Mouse (Mus musculus) liver, postnatal 0 days (tissue): ENCODE results near the gene Acsm5. TPM values are rescaled to one million over a fixed set of nuclear protein-coding genes. Genes with fewer than 3 reads are reported as not detected.

Experiments
- ATAC-seq: fragments of 200-750 bp; cut with Nextera tagmentation; 2 replicates; pipeline ENCODE4 v1.8.0; 2017; ENCODE audit warnings: mild to moderate bottlenecking, moderate library complexity
- DNase-seq: peaks from one replicate; pipeline ENCODE4 v3.0.0-alpha.2; 2016
- H3K27ac ChIP-seq: fragments of 300-500 bp; sonication (generic); 2 replicates; pipeline ENCODE4 v1.5.1; 2014; ENCODE audit warnings: antibody characterized with exemption, moderate library complexity, mild to moderate bottlenecking, low read depth
- H3K27me3 ChIP-seq: fragments of 300-500 bp; sonication (generic); 2 replicates; pipeline ENCODE4 v1.6.1; 2014; ENCODE audit warnings: low read length, control low read depth, mixed read lengths; ENCODE audit not compliant: insufficient read depth
- H3K36me3 ChIP-seq: fragments of 300-500 bp; sonication (generic); replicated peaks from 2 replicates; pipeline ENCODE4 v1.6.1; 2014; ENCODE audit warnings: mild to moderate bottlenecking, control low read depth, low read length, moderate library complexity, mixed read lengths; ENCODE audit not compliant: insufficient read depth
- H3K4me1 ChIP-seq: fragments of 300-500 bp; sonication (generic); 2 replicates; pipeline ENCODE4 v1.6.1; 2014; ENCODE audit warnings: antibody characterized with exemption, mild to moderate bottlenecking, control low read depth; ENCODE audit not compliant: insufficient read depth
- H3K4me2 ChIP-seq: fragments of 300-500 bp; sonication (generic); 2 replicates; pipeline ENCODE4 v1.6.1; 2014; ENCODE audit warnings: low read depth, mild to moderate bottlenecking, low read length, moderate library complexity, mixed read lengths
- H3K4me3 ChIP-seq: fragments of 300-500 bp; sonication (generic); 2 replicates; pipeline ENCODE4 v1.5.1; 2014; ENCODE audit warnings: low read depth, low read length
- H3K9ac ChIP-seq: fragments of 300-500 bp; sonication (generic); replicated peaks from 2 replicates; pipeline ENCODE4 v1.6.1; 2014; ENCODE audit warnings: mild to moderate bottlenecking, moderate library complexity
- H3K9me3 ChIP-seq: fragments of 300-500 bp; sonication (generic); 2 replicates; pipeline ENCODE4 v1.6.1; 2016; ENCODE audit warnings: mild to moderate bottlenecking, control low read depth, low read length, mixed read lengths
- CTCF ChIP-seq: sonication (generic); IDR thresholded peaks from 2 replicates; pipeline ENCODE4 v1.5.1; 2016; ENCODE audit warnings: antibody characterized with exemption, low read depth
- EP300 ChIP-seq: IDR thresholded peaks from 2 replicates; pipeline ENCODE4 v1.6.1; 2016; ENCODE audit warnings: antibody characterized with exemption, low read depth, mild to moderate bottlenecking
- WGBS: fragments of 180-500 bp; shearing (Covaris S2); extraction: QIAGEN DNeasy Blood & Tissue Kit; methylation state at CpG from one replicate; pipeline ENCODE4 v1.1.7; 2014; ENCODE audit not compliant: insufficient replicate concordance; 5-methylcytosine and 5-hydroxymethylcytosine counted together
- polyA plus RNA-seq: library from polyadenylated mRNA; unstranded; fragments of >200 nt; fragmentation: Nextera tagmentation; extraction: Ambion mirVana; gene quantifications from 2 replicates; pipeline ENCODE4 v1.2.1, GENCODE M21; 2015

Gene Acsm5
- polyA plus RNA-seq, 1 experiment from 2014 or later = 2.5 TPM

DNA sequence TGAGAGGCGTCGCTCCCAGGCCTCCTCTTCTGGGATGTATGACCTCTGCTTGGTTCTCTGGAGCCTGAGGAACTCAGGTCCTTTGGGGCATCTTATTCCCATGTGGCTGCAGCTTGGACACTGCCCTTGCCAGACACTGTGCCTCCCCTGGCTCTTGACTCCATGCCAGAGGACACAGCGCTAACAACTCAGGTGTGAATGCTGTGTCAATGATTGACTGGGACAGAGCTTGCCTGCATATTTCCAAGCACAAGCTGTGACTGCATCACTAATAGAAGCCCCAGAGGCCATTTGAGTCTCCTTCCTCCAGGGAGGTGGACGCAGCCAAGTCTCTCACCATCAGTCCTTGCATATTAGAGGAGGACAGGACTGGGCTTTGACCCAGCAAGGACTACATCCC is 8.1 kb upstream of the Acsm5 start:
- ATAC-seq (no peak), DNase-seq (no peak)
- no peaks in the 10 kb centered on the region for H3K9me3 ChIP-seq
- no peaks in the 10 kb centered on the region for H3K27me3 ChIP-seq
- H3K9ac ChIP-seq = no peak overlapping the region
- WGBS = 65% methylated on average over 4 of the region's 4 CpGs
- TF ChIP-seq CTCF (no peak), EP300 (no peak)
- H3K36me3 ChIP-seq = no peaks in the 10 kb centered on the region
- peaks cover 4% of the 10 kb centered on the region; the same call in 1 of the 2 replicates for H3K4me1 ChIP-seq
- no peak overlapping the region for H3K4me2 ChIP-seq
- no peak overlapping the region for H3K27ac ChIP-seq
- H3K4me3 ChIP-seq = no peak overlapping the region

DNA sequence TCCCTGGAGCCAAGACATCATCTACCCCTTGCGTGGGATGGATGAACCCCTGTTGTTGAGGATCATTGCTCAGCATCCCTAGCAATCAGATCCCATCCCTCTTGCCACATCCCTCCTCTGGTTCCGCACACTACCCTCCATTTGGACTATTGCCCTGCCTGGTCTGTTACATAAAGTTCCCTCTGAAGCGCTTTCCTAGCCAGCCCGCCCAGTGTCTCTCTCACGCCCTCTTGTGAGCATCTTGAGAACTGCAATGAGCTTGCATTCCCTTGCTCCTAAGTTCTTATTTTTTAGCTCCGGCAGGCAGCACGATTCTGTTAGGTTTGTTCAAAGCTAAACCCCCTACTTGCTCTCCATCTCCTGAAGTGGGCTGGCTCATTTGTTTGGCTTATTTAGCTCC is 6.2 kb upstream of the Acsm5 start:
- ATAC-seq = peak; percentile 81
- WGBS = 24% methylated on average over 7 of the region's 7 CpGs
- TF ChIP-seq CTCF (peak; percentile 84), EP300 (no peak)
- Histone ChIP-seq H3K4me2 (no peak overlapping the region), H3K36me3 (no peaks in the 10 kb centered on the region), H3K27ac (no peak overlapping the region), H3K9me3 (no peaks in the 10 kb centered on the region), H3K4me1 (peaks cover 4% of the 10 kb centered on the region; the same call in 1 of the 2 replicates), H3K9ac (no peak overlapping the region), H3K4me3 (no peak overlapping the region), H3K27me3 (no peaks in the 10 kb centered on the region)
- peak; percentile 73 for DNase-seq

DNA sequence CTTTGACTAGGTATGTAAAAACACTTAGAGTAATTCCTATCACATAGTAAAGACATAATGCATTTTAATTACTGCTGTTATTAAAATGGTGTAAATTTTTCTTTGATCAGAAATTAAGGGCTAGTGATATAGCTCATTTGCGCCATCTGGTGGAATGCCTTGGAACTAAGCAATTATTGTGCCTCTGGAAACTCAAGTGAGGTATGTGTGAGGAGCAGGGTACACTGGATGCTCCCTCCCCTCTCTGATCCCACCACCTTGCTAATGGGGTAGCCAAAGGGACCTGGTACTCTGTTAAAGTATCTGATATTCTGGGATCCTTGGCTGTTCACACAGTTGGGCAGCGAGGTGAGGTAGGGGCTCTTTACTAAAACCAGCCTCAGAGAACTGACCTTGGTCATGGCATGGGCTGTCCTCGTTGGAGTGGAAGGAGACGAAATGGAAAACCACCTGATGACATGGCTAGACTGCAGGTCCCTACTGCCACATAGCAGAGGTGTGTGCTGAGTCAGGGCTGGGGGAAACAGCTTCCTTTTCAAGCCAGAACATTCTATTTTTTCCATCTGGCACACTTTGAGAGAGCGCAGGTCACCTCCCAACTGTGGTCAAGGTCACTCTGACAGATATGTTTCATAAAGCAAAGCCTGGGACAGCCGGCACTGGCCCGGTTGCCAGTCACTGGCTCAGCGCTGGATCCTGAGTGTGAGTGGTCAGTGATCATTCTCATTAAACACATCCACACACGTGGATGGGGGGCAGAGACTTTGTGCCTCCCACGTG is 3.6 kb upstream of the Acsm5 start:
- Histone ChIP-seq H3K4me2 (no peak overlapping the region), H3K9me3 (no peaks in the 10 kb centered on the region), H3K36me3 (no peaks in the 10 kb centered on the region), H3K27ac (no peak overlapping the region), H3K4me3 (no peak overlapping the region), H3K4me1 (peaks cover 4% of the 10 kb centered on the region; the same call in 1 of the 2 replicates), H3K27me3 (no peaks in the 10 kb centered on the region), H3K9ac (no peak overlapping the region)
- no peak for TF ChIP-seq EP300
- TF ChIP-seq CTCF = peak; percentile 71
- ATAC-seq (no peak), DNase-seq (peak; percentile 49)
- WGBS = 59% methylated on average over 10 of the region's 10 CpGs

DNA sequence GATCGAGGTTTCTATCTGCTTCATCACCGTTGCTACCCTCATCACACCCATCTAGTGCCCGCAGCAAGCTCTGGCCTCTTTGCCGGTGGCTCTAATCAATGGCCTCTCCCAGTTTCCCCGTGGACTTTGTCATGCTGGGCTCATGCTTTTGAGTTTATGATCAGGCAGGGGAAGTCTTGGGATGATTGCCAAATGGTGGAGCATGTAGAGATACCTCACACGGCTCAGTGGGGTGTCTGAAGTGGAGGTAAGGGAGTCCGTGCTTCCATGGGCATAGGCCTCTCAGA is 3.0 kb upstream of the Acsm5 start:
- WGBS = 65% methylated on average over 7 of the region's 7 CpGs
- ATAC-seq = no peak
- Histone ChIP-seq H3K27me3 (no peaks in the 10 kb centered on the region), H3K9ac (no peak overlapping the region), H3K4me1 (peaks cover 4% of the 10 kb centered on the region; the same call in 1 of the 2 replicates), H3K36me3 (no peaks in the 10 kb centered on the region), H3K4me2 (no peak overlapping the region), H3K4me3 (no peak overlapping the region), H3K9me3 (no peaks in the 10 kb centered on the region), H3K27ac (no peak overlapping the region)
- no peak for DNase-seq
- TF ChIP-seq CTCF (no peak), EP300 (no peak)

DNA sequence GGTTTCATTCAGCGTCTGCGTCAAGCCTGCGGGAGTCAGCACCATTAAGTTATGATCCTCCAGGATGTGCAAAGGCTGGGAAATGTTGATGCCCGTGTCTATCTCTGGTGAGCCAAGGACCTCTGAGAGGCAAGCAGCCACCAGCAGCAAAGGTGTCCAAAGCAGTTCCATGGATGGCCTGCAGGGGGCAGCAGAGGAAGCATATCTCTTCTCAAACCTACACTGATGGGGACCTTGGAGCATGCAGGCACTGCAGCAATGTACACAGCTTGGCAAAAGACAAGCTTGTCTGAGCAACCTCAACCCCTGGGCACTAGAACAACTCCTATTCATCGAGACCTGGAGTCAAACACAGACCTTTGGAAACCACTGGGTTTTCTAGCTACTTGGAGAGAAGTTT is 391 bp downstream of the Acsm5 start:
- Histone ChIP-seq H3K9ac (no peak overlapping the region), H3K4me3 (no peak overlapping the region), H3K27ac (no peak overlapping the region), H3K4me2 (no peak overlapping the region), H3K36me3 (no peaks in the 10 kb centered on the region), H3K27me3 (no peaks in the 10 kb centered on the region), H3K4me1 (peaks cover 9% of the 10 kb centered on the region; the same call in 1 of the 2 replicates), H3K9me3 (no peaks in the 10 kb centered on the region)
- 50% methylated on average over 5 of the region's 5 CpGs for WGBS
- TF ChIP-seq CTCF (peak; percentile 88), EP300 (no peak)
- ATAC-seq (peak; percentile 62), DNase-seq (peak; percentile 80)

DNA sequence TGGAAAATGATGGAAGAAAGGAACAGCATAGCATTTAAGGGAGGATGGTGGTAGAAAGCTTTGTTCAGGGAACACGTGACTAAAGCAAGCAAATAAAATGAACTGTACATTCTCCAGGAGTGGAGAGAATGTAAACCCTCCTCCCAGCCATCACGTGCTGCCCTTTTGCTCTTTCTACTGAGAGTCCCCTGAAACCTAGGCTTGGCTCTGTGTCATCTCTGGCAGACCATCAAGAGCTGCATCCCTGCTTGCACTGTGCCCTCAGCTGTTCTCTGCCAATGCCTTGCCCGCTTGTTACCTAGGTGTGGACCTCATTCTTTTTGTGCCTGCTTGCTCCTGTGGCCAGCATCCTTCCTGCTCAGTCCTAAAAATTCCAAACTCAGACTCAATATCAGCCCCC is 2.6 kb downstream of the Acsm5 start:
- no peaks in the 10 kb centered on the region for H3K36me3 ChIP-seq
- no peak overlapping the region for H3K4me2 ChIP-seq
- WGBS = 51% methylated on average over 3 of the region's 3 CpGs
- ATAC-seq (peak; percentile 68), DNase-seq (peak; percentile 19)
- no peak overlapping the region for H3K4me3 ChIP-seq
- H3K9ac ChIP-seq = no peak overlapping the region
- TF ChIP-seq EP300 (no peak), CTCF (no peak)
- peaks cover 6% of the 10 kb centered on the region; the same call in 1 of the 2 replicates for H3K4me1 ChIP-seq
- H3K27me3 ChIP-seq = no peaks in the 10 kb centered on the region
- H3K27ac ChIP-seq = no peak overlapping the region
- no peaks in the 10 kb centered on the region for H3K9me3 ChIP-seq
